In genomic region chr4:72195116-72195835, GRCm38 (mm10) we compare ENCODE assay signal across 7 mouse cellular contexts. TPM values are rescaled to one million over a fixed set of nuclear protein-coding genes. Genes with fewer than 3 reads are reported as not detected.
DNase-seq lines count a peak whose midpoint lies in the region; TF ChIP-seq lines count a peak whose summit lies in the region.

No protein-coding gene starts in this region.

- no peak for TF ChIP-seq RAD21 in MEL (IDR thresholded peaks at IDR 0.05; ENCODE audit: low read depth, low read length)

- TF ChIP-seq CTCF in MEL (IDR thresholded peaks at IDR 0.05 in 2 of 3, conservative IDR thresholded peaks at IDR 0.05 in 1 of 3; ENCODE audit: control insufficient read depth in 1 of 3, insufficient read depth in 1 of 3, low read depth in 2 of 3, low read length in 3 of 3, poor library complexity in 1 of 3, severe bottlenecking in 1 of 3): no peak

- TF ChIP-seq EP300 in MEL (IDR thresholded peaks at IDR 0.05; ENCODE audit: low read depth in 1 of 2, low read length in 2 of 2): peak; percentile 48 to 56; a peak in 3 of 4 replicates

- intact Hi-C loops in heart, postnatal 10 days (cut with DNase I): loop anchor here (5.0 to 10.0 kb wide), 2 partner anchors 148 to 1590 kb away; no protein-coding TSS in a partner anchor

- H3K36me3 ChIP-seq in MEL (ENCODE audit: control insufficient read depth in 1 of 2, insufficient read depth in 2 of 2, low read length in 2 of 2): peaks cover 0 to 38% of the 10 kb centered on the region in 2 experiments; a peak in 2 of 4 replicates

- no peak overlapping the region for H3K27ac ChIP-seq in MEL (ENCODE audit: control insufficient read depth, low read depth, low read length)

- H3K79me2 ChIP-seq in MEL (ENCODE audit: control insufficient read depth, insufficient read depth, low read length, poor library complexity): peaks cover 25% of the 10 kb centered on the region

- H3K4me3 ChIP-seq in MEL (ENCODE audit: control insufficient read depth in 1 of 2, insufficient read depth in 1 of 2, low read depth in 2 of 2, low read length in 2 of 2): no peak overlapping the region

- no peak for TF ChIP-seq POLR2A in MEL (IDR thresholded peaks at IDR 0.05; ENCODE audit: control insufficient read depth in 1 of 2, insufficient read depth in 1 of 2, low read depth in 1 of 2, low read length in 2 of 2, poor library complexity in 1 of 2)

- H3K9me3 ChIP-seq in MEL (replicated peaks; ENCODE audit: insufficient read depth, low read length): no peaks in the 10 kb centered on the region

- peak; percentile 42 for DNase-seq in 3134 (ENCODE audit: extremely low read depth, insufficient read length, low spot score)
- DNase-seq in MEL (ENCODE audit: low read depth, low spot score): peak; percentile 74
- peak; percentile 17 to 36 for DNase-seq in heart, postnatal 10 days
- DNase-seq in lung, postnatal 36 days: peak; percentile 77
- DNase-seq in B cell, adult 2 months: no peak
- DNase-seq in layer of hippocampus, postnatal 36 days: no peak
- DNase-seq in thymus, postnatal 4 days: no peak

- H3K4me1 ChIP-seq in MEL (ENCODE audit: control insufficient read depth in 1 of 2, insufficient read depth in 2 of 2, low read length in 2 of 2): peaks cover 5 to 23% of the 10 kb centered on the region in 2 experiments

- H3K27me3 ChIP-seq in MEL (ENCODE audit: control insufficient read depth in 1 of 2, insufficient read depth in 2 of 2, low read length in 2 of 2): no peaks in the 10 kb centered on the region

- no peak overlapping the region for H3K9ac ChIP-seq in MEL (ENCODE audit: control insufficient read depth, low read depth, low read length, poor library complexity, severe bottlenecking)

TF ChIP-seq in MEL, 35 proteins besides CTCF, POLR2A, EP300 and RAD21:
- TF ChIP-seq SMC3 (IDR thresholded peaks at IDR 0.05; ENCODE audit: low read depth, low read length) (no peak), MXI1 (IDR thresholded peaks at IDR 0.05; ENCODE audit: low read depth, low read length) (peak; percentile 52; the same call in 1 of the 2 replicates), RCOR1 (IDR thresholded peaks at IDR 0.05; ENCODE audit: low read depth, low read length) (peak; percentile 71), ZNF384 (IDR thresholded peaks at IDR 0.05; ENCODE audit: low read depth, low read length) (peak; percentile 68), ETS1 (IDR thresholded peaks at IDR 0.05; ENCODE audit: low read depth, low read length) (peak; percentile 73), MAZ (IDR thresholded peaks at IDR 0.05; ENCODE audit: low read depth, low read length) (no peak), GATA1 (IDR thresholded peaks at IDR 0.05; ENCODE audit: low read depth, low read length) (peak; percentile 21; the same call in 1 of the 2 replicates), TAL1 (IDR thresholded peaks at IDR 0.05; ENCODE audit: low read length) (no peak), BHLHE40 (IDR thresholded peaks at IDR 0.05; ENCODE audit: borderline replicate concordance, low read depth, low read length) (no peak), MAX (IDR thresholded peaks at IDR 0.05; ENCODE audit: low read length) (peak; percentile 56; the same call in 1 of the 2 replicates), NRF1 (IDR thresholded peaks at IDR 0.05; ENCODE audit: insufficient read depth, low read depth, low read length, poor library complexity, severe bottlenecking) (no peak), SIN3A (IDR thresholded peaks at IDR 0.05; ENCODE audit: low read length) (peak; percentile 62)

RNA-seq across cellular contexts. Expression of gene Tle1, which starts 5.4 kb away (rescaled TPM):
- 21.1 TPM in 2 replicates for total RNA-seq in MEL (2012; rRNA removed)
- 10 to 100 TPM in 1 of 2 experiments, not detected in 1; 22.5 TPM for polyA plus RNA-seq in MEL (2012; ENCODE audit: insufficient read depth in 1 of 2, insufficient read length in 2 of 2, low read depth in 1 of 2, low replicate concordance in 2 of 2, missing spikeins in 1 of 2)
- total RNA-seq in heart, postnatal 10 days (2021): 10 to 100 TPM; 12.3 to 14.2 TPM
- 10 to 100 TPM; 70.6 to 82.8 TPM for total RNA-seq in layer of hippocampus, postnatal 36 days (2021)

Comparison
In these comparisons a context has a peak if more than half of its experiments do, and no peak if none do; other contexts are left out.
1. DNase-seq: peak in 3134 (single experiment), MEL (single experiment), heart, postnatal 10 days (2 of 2) and lung, postnatal 36 days (single experiment); none in B cell, adult 2 months (0 of 2), layer of hippocampus, postnatal 36 days (0 of 2) and thymus, postnatal 4 days (single experiment).